Mouse (Mus musculus) adrenal gland, adult 18-20 months (tissue): ENCODE data around the gene Arl14. TPM values are rescaled to one million over a fixed set of nuclear protein-coding genes. Genes with fewer than 3 reads are reported as not detected.

Experiments used
- DNase-seq, 2 experiments: peaks; one replicate each; pipeline ENCODE4 v3.0.0; 2021 to 2022; ENCODE audit warnings: low spot score in 2 of 2
- long read RNA-seq, 2 experiments: library from polyadenylated mRNA; stranded (forward); transcript quantifications; one replicate each; pipeline ENCODE4 v2.0.0; 2021
- total RNA-seq, 2 experiments: library from RNA; stranded (reverse); gene quantifications; 1 replicate in 1 of 2; 2 replicates in 1 of 2; pipeline ENCODE4 v1.2.3; 2021

Gene Arl14
- not detected for total RNA-seq
- long read RNA-seq, experiment 1, result 0 reads
- long read RNA-seq, experiment 2, result 0 reads

- no peak for DNase-seq
Measured at GRCm38 (mm10) chr3:69221806-69222501, at the start of gene Arl14. Gene Arl14, plus strand, starts transcription at chr3:69222419.

GRCm38 (mm10) chr3:69175229-69175628 lies 47.0 kb upstream of the Arl14 start:
- DNase-seq, result no peak

- DNase-seq, result no peak
Measured at GRCm38 (mm10) chr3:69177168-69177797, 44.9 kb upstream of the Arl14 start.

- no peak for DNase-seq
Measured at GRCm38 (mm10) chr3:69177914-69178313, 44.3 kb upstream of the Arl14 start.

GRCm38 (mm10) chr3:69178365-69179004 lies 43.7 kb upstream of the Arl14 start:
- no peak for DNase-seq

GRCm38 (mm10) chr3:69181531-69181930 lies 40.7 kb upstream of the Arl14 start:
- DNase-seq, result no peak

GRCm38 (mm10) chr3:69182225-69182624 lies 40.0 kb upstream of the Arl14 start:
- DNase-seq, result no peak

- no peak for DNase-seq
Measured at GRCm38 (mm10) chr3:69185244-69185643, 37.0 kb upstream of the Arl14 start.

- DNase-seq, result no peak
Measured at GRCm38 (mm10) chr3:69186031-69186430, 36.2 kb upstream of the Arl14 start.

- no peak for DNase-seq
Measured at GRCm38 (mm10) chr3:69186643-69187042, 35.6 kb upstream of the Arl14 start.

GRCm38 (mm10) chr3:69192995-69193394 lies 29.2 kb upstream of the Arl14 start:
- no peak for DNase-seq

GRCm38 (mm10) chr3:69194496-69194895 lies 27.7 kb upstream of the Arl14 start:
- no peak for DNase-seq

GRCm38 (mm10) chr3:69195251-69195650 lies 27.0 kb upstream of the Arl14 start:
- DNase-seq, result no peak

- DNase-seq, result no peak
Measured at GRCm38 (mm10) chr3:69198098-69198497, 24.1 kb upstream of the Arl14 start.

- no peak for DNase-seq
Measured at GRCm38 (mm10) chr3:69200251-69200650, 22.0 kb upstream of the Arl14 start.

GRCm38 (mm10) chr3:69201206-69201605 lies 21.0 kb upstream of the Arl14 start:
- no peak for DNase-seq

- no peak for DNase-seq
Measured at GRCm38 (mm10) chr3:69202876-69203275, 19.3 kb upstream of the Arl14 start.

- peak; percentile 16 to 29 for DNase-seq
Measured at GRCm38 (mm10) chr3:69205266-69206054, 16.8 kb upstream of the Arl14 start.

- no peak for DNase-seq
Measured at GRCm38 (mm10) chr3:69206193-69206893, 15.9 kb upstream of the Arl14 start.

GRCm38 (mm10) chr3:69208441-69209309 lies 13.5 kb upstream of the Arl14 start:
- no peak for DNase-seq
